Mouse (Mus musculus): ENCODE results near the gene Dlx3. TPM values are rescaled to one million over a fixed set of nuclear protein-coding genes. Genes with fewer than 3 reads are reported as not detected.

The Dlx3 gene
- polyA plus RNA-seq, 1 experiment from 2014 or later: 3.0 TPM

- H3K4me3 ChIP-seq (replicated peaks; ENCODE audit: low read length): no peak overlapping the region
- H3K4me1 ChIP-seq (ENCODE audit: control insufficient read depth, insufficient read depth, low read length): peaks cover 10% of the 10 kb centered on the region
- peaks cover 11% of the 10 kb centered on the region for H3K27me3 ChIP-seq (ENCODE audit: control insufficient read depth, insufficient read depth, low read length)
- no peak for ATAC-seq (ENCODE audit: insufficient read depth, low FRiP score)
- H3K27ac ChIP-seq (ENCODE audit: low read length): no peak overlapping the region
- no peaks in the 10 kb centered on the region for H3K36me3 ChIP-seq (ENCODE audit: control insufficient read depth, insufficient read depth, low read length)
- no peak overlapping the region for H3K9ac ChIP-seq (ENCODE audit: low read length)
- H3K4me2 ChIP-seq (ENCODE audit: low read depth, low read length): no peak overlapping the region
- 67% methylated on average over 11 of the region's 11 CpGs for WGBS
- H3K9me3 ChIP-seq (replicated peaks; ENCODE audit: control insufficient read depth, low read length): no peaks in the 10 kb centered on the region
Measured at GRCm38 (mm10) chr11:95128359-95128758, 8.4 kb downstream of the Dlx3 start.

- H3K4me2 ChIP-seq (ENCODE audit: low read depth, low read length): no peak overlapping the region
- H3K36me3 ChIP-seq (ENCODE audit: control insufficient read depth, insufficient read depth, low read length): no peaks in the 10 kb centered on the region
- no peaks in the 10 kb centered on the region for H3K9me3 ChIP-seq (replicated peaks; ENCODE audit: control insufficient read depth, low read length)
- H3K4me3 ChIP-seq (replicated peaks; ENCODE audit: low read length): no peak overlapping the region
- no peak overlapping the region; the same call in 1 of the 2 replicates for H3K9ac ChIP-seq (ENCODE audit: low read length)
- H3K27me3 ChIP-seq (ENCODE audit: control insufficient read depth, insufficient read depth, low read length): 0 out of 2 replicates have a peak, but pooled peaks cover 4% of the 10 kb centered on the region
- H3K27ac ChIP-seq (ENCODE audit: low read length): no peak overlapping the region; the same call in 1 of the 2 replicates
- ATAC-seq (ENCODE audit: insufficient read depth, low FRiP score): peak; percentile 83
- WGBS: 57% methylated on average over 17 of the region's 17 CpGs
- peaks cover 10% of the 10 kb centered on the region for H3K4me1 ChIP-seq (ENCODE audit: control insufficient read depth, insufficient read depth, low read length)
Measured at GRCm38 (mm10) chr11:95130668-95131252, 10.8 kb downstream of the Dlx3 start.

GRCm38 (mm10) chr11:95133321-95133720 is 13.4 kb downstream of the Dlx3 start:
- WGBS: 71% methylated on average over 6 of the region's 6 CpGs
- Histone ChIP-seq H3K4me1 (ENCODE audit: control insufficient read depth, insufficient read depth, low read length) (no peaks in the 10 kb centered on the region), H3K4me3 (replicated peaks; ENCODE audit: low read length) (no peak overlapping the region), H3K9ac (ENCODE audit: low read length) (no peak overlapping the region), H3K36me3 (ENCODE audit: control insufficient read depth, insufficient read depth, low read length) (no peaks in the 10 kb centered on the region), H3K27me3 (ENCODE audit: control insufficient read depth, insufficient read depth, low read length) (peaks cover 12% of the 10 kb centered on the region), H3K9me3 (replicated peaks; ENCODE audit: control insufficient read depth, low read length) (no peaks in the 10 kb centered on the region), H3K27ac (ENCODE audit: low read length) (no peak overlapping the region), H3K4me2 (ENCODE audit: low read depth, low read length) (no peak overlapping the region)
- ATAC-seq (ENCODE audit: insufficient read depth, low FRiP score): no peak

- H3K9me3 ChIP-seq (replicated peaks; ENCODE audit: control insufficient read depth, low read length): no peaks in the 10 kb centered on the region
- no peaks in the 10 kb centered on the region for H3K36me3 ChIP-seq (ENCODE audit: control insufficient read depth, insufficient read depth, low read length)
- no peak overlapping the region for H3K4me3 ChIP-seq (replicated peaks; ENCODE audit: low read length)
- no peak overlapping the region for H3K4me2 ChIP-seq (ENCODE audit: low read depth, low read length)
- no peak overlapping the region for H3K9ac ChIP-seq (ENCODE audit: low read length)
- no peaks in the 10 kb centered on the region for H3K4me1 ChIP-seq (ENCODE audit: control insufficient read depth, insufficient read depth, low read length)
- H3K27me3 ChIP-seq (ENCODE audit: control insufficient read depth, insufficient read depth, low read length): peaks cover 51% of the 10 kb centered on the region
- WGBS: 24% methylated on average over 6 of the region's 6 CpGs
- H3K27ac ChIP-seq (ENCODE audit: low read length): no peak overlapping the region
- ATAC-seq (ENCODE audit: insufficient read depth, low FRiP score): no peak
Measured at GRCm38 (mm10) chr11:95137281-95137680, 17.4 kb downstream of the Dlx3 start.

- WGBS: 69% methylated on average over 5 of the region's 5 CpGs
- no peak for ATAC-seq (ENCODE audit: insufficient read depth, low FRiP score)
- H3K9ac ChIP-seq (ENCODE audit: low read length): no peak overlapping the region
Measured at GRCm38 (mm10) chr11:95139871-95140270, 20.0 kb downstream of the Dlx3 start.

GRCm38 (mm10) chr11:95142258-95142657 is 22.3 kb downstream of the Dlx3 start:
- Histone ChIP-seq H3K9me3 (replicated peaks; ENCODE audit: control insufficient read depth, low read length) (no peaks in the 10 kb centered on the region), H3K4me3 (replicated peaks; ENCODE audit: low read length) (no peak overlapping the region), H3K27me3 (ENCODE audit: control insufficient read depth, insufficient read depth, low read length) (peaks cover 98% of the 10 kb centered on the region), H3K4me1 (ENCODE audit: control insufficient read depth, insufficient read depth, low read length) (peaks cover 23% of the 10 kb centered on the region), H3K36me3 (ENCODE audit: control insufficient read depth, insufficient read depth, low read length) (no peaks in the 10 kb centered on the region), H3K4me2 (ENCODE audit: low read depth, low read length) (no peak overlapping the region), H3K9ac (ENCODE audit: low read length) (no peak overlapping the region), H3K27ac (ENCODE audit: low read length) (no peak overlapping the region)
- WGBS: 21% methylated on average over 10 of the region's 10 CpGs
- no peak for ATAC-seq (ENCODE audit: insufficient read depth, low FRiP score)

More at GRCm38 (mm10) chr11:95139871-95140270, 20.0 kb downstream of the Dlx3 start:
- H3K4me3 ChIP-seq (replicated peaks; ENCODE audit: low read length): no peak overlapping the region
- H3K27me3 ChIP-seq (ENCODE audit: control insufficient read depth, insufficient read depth, low read length): peaks cover 76% of the 10 kb centered on the region
- H3K4me2 ChIP-seq (ENCODE audit: low read depth, low read length): no peak overlapping the region
- no peak overlapping the region for H3K27ac ChIP-seq (ENCODE audit: low read length)
- H3K36me3 ChIP-seq (ENCODE audit: control insufficient read depth, insufficient read depth, low read length): no peaks in the 10 kb centered on the region
- H3K4me1 ChIP-seq (ENCODE audit: control insufficient read depth, insufficient read depth, low read length): peaks cover 9% of the 10 kb centered on the region
- H3K9me3 ChIP-seq (replicated peaks; ENCODE audit: control insufficient read depth, low read length): no peaks in the 10 kb centered on the region

GRCm38 (mm10) chr11:95142980-95143575 is 23.2 kb downstream of the Dlx3 start:
- peak overlapping the region; percentile 17 for H3K4me3 ChIP-seq (replicated peaks; ENCODE audit: low read length)
- no peaks in the 10 kb centered on the region for H3K36me3 ChIP-seq (ENCODE audit: control insufficient read depth, insufficient read depth, low read length)
- H3K27ac ChIP-seq (ENCODE audit: low read length): peak overlapping the region; percentile 57
- peak overlapping the region; percentile 28; the same call in 1 of the 2 replicates for H3K9ac ChIP-seq (ENCODE audit: low read length)
- H3K9me3 ChIP-seq (replicated peaks; ENCODE audit: control insufficient read depth, low read length): no peaks in the 10 kb centered on the region
- 0 out of 2 replicates have a peak, but pooled peaks have one; percentile 52 for ATAC-seq (ENCODE audit: insufficient read depth, low FRiP score)
- peaks cover 23% of the 10 kb centered on the region for H3K4me1 ChIP-seq (ENCODE audit: control insufficient read depth, insufficient read depth, low read length)
- peaks cover 99% of the 10 kb centered on the region for H3K27me3 ChIP-seq (ENCODE audit: control insufficient read depth, insufficient read depth, low read length)
- peak overlapping the region; percentile 27 for H3K4me2 ChIP-seq (ENCODE audit: low read depth, low read length)
- 3% methylated on average over 39 of the region's 39 CpGs for WGBS

- WGBS: 10% methylated on average over 4 of the region's 4 CpGs
- no peaks in the 10 kb centered on the region for H3K9me3 ChIP-seq (replicated peaks; ENCODE audit: control insufficient read depth, low read length)
- H3K9ac ChIP-seq (ENCODE audit: low read length): no peak overlapping the region
- H3K4me1 ChIP-seq (ENCODE audit: control insufficient read depth, insufficient read depth, low read length): peaks cover 23% of the 10 kb centered on the region
- no peak for ATAC-seq (ENCODE audit: insufficient read depth, low FRiP score)
- H3K4me3 ChIP-seq (replicated peaks; ENCODE audit: low read length): no peak overlapping the region
- H3K36me3 ChIP-seq (ENCODE audit: control insufficient read depth, insufficient read depth, low read length): no peaks in the 10 kb centered on the region
- no peak overlapping the region for H3K4me2 ChIP-seq (ENCODE audit: low read depth, low read length)
- peaks cover 99% of the 10 kb centered on the region for H3K27me3 ChIP-seq (ENCODE audit: control insufficient read depth, insufficient read depth, low read length)
- H3K27ac ChIP-seq (ENCODE audit: low read length): no peak overlapping the region
Measured at GRCm38 (mm10) chr11:95143663-95144062, 23.7 kb downstream of the Dlx3 start.

GRCm38 (mm10) chr11:95144091-95144945 is 24.4 kb downstream of the Dlx3 start:
- WGBS: 14% methylated on average over 9 of the region's 9 CpGs
- Histone ChIP-seq H3K4me2 (ENCODE audit: low read depth, low read length) (peak overlapping the region; percentile 87), H3K4me1 (ENCODE audit: control insufficient read depth, insufficient read depth, low read length) (peaks cover 23% of the 10 kb centered on the region), H3K27ac (ENCODE audit: low read length) (no peak overlapping the region), H3K9me3 (replicated peaks; ENCODE audit: control insufficient read depth, low read length) (no peaks in the 10 kb centered on the region), H3K4me3 (replicated peaks; ENCODE audit: low read length) (peak overlapping the region; percentile 49), H3K9ac (ENCODE audit: low read length) (no peak overlapping the region), H3K27me3 (ENCODE audit: control insufficient read depth, insufficient read depth, low read length) (peaks cover 97% of the 10 kb centered on the region), H3K36me3 (ENCODE audit: control insufficient read depth, insufficient read depth, low read length) (no peaks in the 10 kb centered on the region)
- ATAC-seq (ENCODE audit: insufficient read depth, low FRiP score): no peak
